Mouse (Mus musculus) neutrophil, adult 5-6 weeks (primary cell): Measurements from ENCODE around the gene Psmb10. TPM values are rescaled to one million over a fixed set of nuclear protein-coding genes. Genes with fewer than 3 reads are reported as not detected.

Source experiments
- ATAC-seq: fragments of 151-379, 151-347 bp; 2 replicates; pipeline ENCODE4 v1.8.0; 2017; ENCODE audit warnings: mild to moderate bottlenecking, moderate TSS enrichment; ENCODE audit not compliant: insufficient number of reproducible peaks, poor library complexity, low FRiP score, severe bottlenecking; ENCODE audit errors: extremely low read depth
- total RNA-seq: library from RNA; stranded (forward); fragments of 200-1000 nt; gene quantifications from 2 replicates; pipeline ENCODE4 v1.2.3, GENCODE M21; 2017

The Psmb10 gene
- total RNA-seq, 1 experiment from 2014 or later: 56.2 TPM

GRCm38 (mm10) chr8:105889756-105890465 lies 48.3 kb downstream of the Psmb10 start:
- no peak for ATAC-seq

Other genes with a start within 250 kb of the Psmb10 start
- gene Acd, start 237.3 kb downstream of the Psmb10 start, total RNA-seq: 28.7 and 29.8 TPM in 2 replicates
- gene Pard6a, start 237.3 kb downstream of the Psmb10 start, total RNA-seq: 3.8 and 4.7 TPM in 2 replicates
- gene 4933405L10Rik, start 230.8 kb downstream of the Psmb10 start, total RNA-seq: not detected in 2 replicates
- 0.58 and 0.86 TPM in 2 replicates for gene Enkd1, start 230.2 kb downstream of the Psmb10 start, total RNA-seq
- gene Gfod2, start 179.8 kb downstream of the Psmb10 start, total RNA-seq: 1.6 and 3.6 TPM in 2 replicates
- 16.9 and 17.2 TPM in 2 replicates for gene Ranbp10, start 111.1 kb downstream of the Psmb10 start, total RNA-seq
- 1.3 and 1.5 TPM in 2 replicates for gene Tsnaxip1, start 110.7 kb downstream of the Psmb10 start, total RNA-seq
- 6.4 and 10.4 TPM in 2 replicates for gene Cenpt, start 85.2 kb downstream of the Psmb10 start, total RNA-seq
- 16.3 and 16.6 TPM in 2 replicates for gene Thap11, start 83.3 kb downstream of the Psmb10 start, total RNA-seq
- 18.9 and 23.7 TPM in 2 replicates for gene Nutf2, start 77.9 kb downstream of the Psmb10 start, total RNA-seq
- 53.4 and 54.1 TPM in 2 replicates for gene Edc4, start 57.6 kb downstream of the Psmb10 start, total RNA-seq
- not detected in 2 replicates for gene Nrn1l, start 44.9 kb downstream of the Psmb10 start, total RNA-seq
- 16.8 and 17.8 TPM in 2 replicates for gene Pskh1, start 38.0 kb downstream of the Psmb10 start, total RNA-seq
- gene Ctrl, start 4.6 kb downstream of the Psmb10 start, total RNA-seq: 3.5 and 5.9 TPM in 2 replicates
- not detected in 2 replicates for gene Lcat, start 4.9 kb upstream of the Psmb10 start, total RNA-seq
- 2.7 and 4.8 TPM in 2 replicates for gene Slc12a4, start 27.7 kb upstream of the Psmb10 start, total RNA-seq
- not detected in 2 replicates for gene Dpep3, start 41.0 kb upstream of the Psmb10 start, total RNA-seq
- gene Dus2, start 52.9 kb upstream of the Psmb10 start, total RNA-seq: 19.4 and 19.6 TPM in 2 replicates
- gene Dpep2nb, start 67.5 kb upstream of the Psmb10 start, total RNA-seq: not detected in 2 replicates
- gene Ddx28, start 73.4 kb upstream of the Psmb10 start, total RNA-seq: 7.2 and 7.7 TPM in 2 replicates
- 104 and 107 TPM in 2 replicates for gene Nfatc3, start 120.4 kb upstream of the Psmb10 start, total RNA-seq
- gene Esrp2, start 198.5 kb upstream of the Psmb10 start, total RNA-seq: 0.25 TPM in 1 of 2 replicates, not detected in the other
- 8.5 and 13.6 TPM in 2 replicates for gene Pla2g15, start 212.0 kb upstream of the Psmb10 start, total RNA-seq
- gene Slc7a6, start 230.4 kb upstream of the Psmb10 start, total RNA-seq: 9.3 and 11.3 TPM in 2 replicates